9 mouse cellular contexts compared by ENCODE assay signal in the genomic region with DNA sequence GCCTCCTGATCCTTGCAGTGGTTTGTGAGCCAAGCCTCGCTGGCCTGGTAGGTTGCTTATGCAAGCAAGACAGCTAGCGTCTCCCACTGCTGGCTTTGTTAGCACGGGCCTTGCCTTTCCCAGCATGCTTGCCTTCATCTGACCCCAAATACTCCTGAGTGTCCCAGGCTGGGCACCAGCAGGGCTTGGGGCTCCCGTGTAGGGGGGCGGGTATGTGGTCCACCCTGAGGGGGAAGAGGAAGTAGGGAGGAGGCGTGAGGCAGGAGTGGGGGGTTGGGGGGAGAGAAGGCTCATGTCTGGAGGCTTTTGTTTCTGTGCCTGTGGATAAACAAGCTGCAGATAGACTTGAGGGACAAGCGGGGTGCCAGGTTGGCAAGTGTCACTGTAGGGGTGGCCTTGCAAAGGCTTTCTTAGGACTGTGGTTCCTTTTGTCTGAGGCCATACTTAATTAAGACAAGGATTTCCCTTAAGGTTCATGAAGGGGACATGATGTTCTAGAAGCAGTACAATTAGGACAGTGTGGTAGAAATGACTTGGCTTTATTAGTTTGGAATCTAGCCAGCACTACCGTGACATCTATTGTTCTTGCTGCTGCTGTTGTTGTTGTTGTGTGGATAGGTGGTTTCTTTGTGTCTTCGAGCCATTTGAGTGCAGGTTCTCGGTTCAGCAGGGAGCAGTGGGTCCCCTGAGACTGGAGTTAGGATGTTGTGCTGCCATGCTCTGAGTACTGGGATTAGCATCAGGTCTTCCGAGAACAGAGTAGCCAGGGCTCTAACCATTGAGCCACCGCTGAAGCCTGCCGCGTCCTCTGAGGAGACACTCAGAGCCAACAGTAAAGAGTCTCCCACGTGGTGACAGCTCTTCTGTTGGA. TPM values are rescaled to one million over a fixed set of nuclear protein-coding genes. Genes with fewer than 3 reads are reported as not detected.
A peak's percentile ranks its signal among the peaks of the same experiment; 100 is the strongest.
DNase-seq lines count a peak whose midpoint lies in the region; ATAC-seq and TF ChIP-seq lines count a peak whose summit lies in the region.
"Had no signal": no experiment of that assay in that cellular context is flagged by ENCODE, and none has a peak within 500 bp of the region (broad histone marks: within the 10 kb centered on the region; RNA-seq: fewer than 3 reads in every experiment).

No protein-coding gene starts in this region.

- TF ChIP-seq CTCF in olfactory bulb, adult 2 months (IDR thresholded peaks at IDR 0.05; ENCODE audit: insufficient read depth, low read depth, low read length): no peak

- peaks cover 16% of the 10 kb centered on the region; the same call in 1 of the 2 replicates for H3K36me3 ChIP-seq in liver, embryonic 11.5 days (ENCODE audit: control insufficient read depth, insufficient read depth, low read length)
- H3K36me3 ChIP-seq in heart, embryonic 13.5 days: peaks cover 67% of the 10 kb centered on the region

- no peak overlapping the region for H3K9ac ChIP-seq in liver, embryonic 11.5 days (ENCODE audit: low read depth, low read length)
- no peak overlapping the region for H3K9ac ChIP-seq in heart, embryonic 13.5 days
- H3K9ac ChIP-seq: liver, embryonic 14.5 days had no signal

- no peak overlapping the region for H3K4me2 ChIP-seq in liver, embryonic 11.5 days
- no peak overlapping the region for H3K4me2 ChIP-seq in heart, embryonic 13.5 days

- no peak overlapping the region for H3K27ac ChIP-seq in liver, embryonic 11.5 days (ENCODE audit: low read depth, low read length)
- H3K27ac ChIP-seq in heart, embryonic 13.5 days (replicated peaks): peak overlapping the region; percentile 48
- peak overlapping the region; percentile 64; the same call in 1 of the 2 replicates for H3K27ac ChIP-seq in olfactory bulb, adult 2 months (ENCODE audit: insufficient read depth, low read depth, low read length)
- H3K27ac ChIP-seq: liver, embryonic 14.5 days had no signal

- H3K9me3 ChIP-seq in liver, embryonic 11.5 days (ENCODE audit: control insufficient read depth, low read length): no peaks in the 10 kb centered on the region
- no peaks in the 10 kb centered on the region for H3K9me3 ChIP-seq in heart, embryonic 13.5 days

- no peak overlapping the region for H3K4me3 ChIP-seq in liver, embryonic 11.5 days (ENCODE audit: low read depth, low read length)
- H3K4me3 ChIP-seq in heart, embryonic 13.5 days: no peak overlapping the region
- H3K4me3 ChIP-seq in olfactory bulb, adult 2 months (ENCODE audit: insufficient read depth, low read depth, low read length): no peak overlapping the region

- peak; percentile 18 for DNase-seq in liver
- no peak for DNase-seq in liver, embryonic 11.5 days (ENCODE audit: low spot score)
- peak; percentile 30 for DNase-seq in kidney, postnatal 14 days
- DNase-seq in ovary, adult 18-20 months (ENCODE audit: low spot score): no peak
- no peak for DNase-seq in embryo, embryonic 10 days (ENCODE audit: low spot score)

- H3K4me1 ChIP-seq in liver, embryonic 11.5 days (replicated peaks; ENCODE audit: control insufficient read depth, insufficient read depth, low read length): peaks cover 7% of the 10 kb centered on the region
- peaks cover 37% of the 10 kb centered on the region for H3K4me1 ChIP-seq in heart, embryonic 13.5 days
- peaks cover 13% of the 10 kb centered on the region for H3K4me1 ChIP-seq in olfactory bulb, adult 2 months (ENCODE audit: control insufficient read depth, insufficient read depth, low read length)

- WGBS in liver, embryonic 11.5 days: 76% methylated on average over 15 of the region's 15 CpGs
- 63% methylated on average over 15 of the region's 15 CpGs for whole genome bisulfite sequencing in heart, embryonic 13.5 days
- WGBS in olfactory bulb, adult 2 months: 51% methylated on average over 15 of the region's 15 CpGs

- H3K27me3 ChIP-seq in liver, embryonic 11.5 days (replicated peaks; ENCODE audit: control insufficient read depth, insufficient read depth, low read length): no peaks in the 10 kb centered on the region
- no peaks in the 10 kb centered on the region for H3K27me3 ChIP-seq in heart, embryonic 13.5 days (replicated peaks)

- no peak for ATAC-seq in liver, embryonic 11.5 days (replicated peaks; ENCODE audit: low FRiP score)
- ATAC-seq in heart, embryonic 13.5 days (ENCODE audit: extremely low read depth, insufficient number of reproducible peaks, low FRiP score, low TSS enrichment): no peak

- TF ChIP-seq POLR2A in olfactory bulb, adult 2 months (IDR thresholded peaks at IDR 0.05; ENCODE audit: insufficient read depth, low read depth, low read length): no peak

RNA-seq across cellular contexts. Expression of a gene that starts 21.0 kb away (rescaled TPM):
- polyA plus RNA-seq in liver, embryonic 11.5 days (2014; fragmentation: Nextera tagmentation; extraction: Ambion mirVana): 0.67 and 0.96 TPM in 2 replicates
- polyA plus RNA-seq in heart, embryonic 13.5 days (2015; fragmentation: Nextera tagmentation; extraction: Ambion mirVana): 0.57 and 1.1 TPM in 2 replicates
- polyA plus RNA-seq in olfactory bulb, adult 2 months (2012; ENCODE audit: insufficient read depth, insufficient read length, low replicate concordance, missing spikeins): not detected in 2 replicates
- polyA plus RNA-seq: spleen, adult 2 months had no signal

Comparison
In these comparisons a context has a peak if more than half of its experiments do, and no peak if none do; other contexts are left out.
1. DNase-seq: peak in liver (single experiment) and kidney, postnatal 14 days (single experiment); none in liver, embryonic 11.5 days (single experiment), ovary, adult 18-20 months (single experiment) and embryo, embryonic 10 days (single experiment).